Mouse (Mus musculus) lung, adult 2 months (tissue): Measurements from ENCODE around the gene Agr3.

ENCODE experiments used
- CTCF ChIP-seq: fragments of 200-500 bp; IDR thresholded peaks from 2 replicates; pipeline ENCODE4 v1.5.1; 2011; ENCODE audit warnings: mild to moderate bottlenecking, low read length, control low read depth; ENCODE audit not compliant: insufficient read depth
- POLR2A ChIP-seq: fragments of 200-500 bp; IDR thresholded peaks from 2 replicates; pipeline ENCODE4 v1.6.1; 2011; ENCODE audit warnings: low read depth, mild to moderate bottlenecking, control low read depth, low read length, borderline replicate concordance; ENCODE audit errors: extremely low read depth

- no peak for TF ChIP-seq CTCF
- no peak for TF ChIP-seq POLR2A
Measured at GRCm38 (mm10) chr12:35981732-35982360, 56.4 kb downstream of the Agr3 start.
